Mouse (Mus musculus) adrenal gland, adult 8-10 months (tissue): Measurements from ENCODE around the gene Acot7. TPM values are rescaled to one million over a fixed set of nuclear protein-coding genes. Genes with fewer than 3 reads are reported as not detected.

ENCODE experiments used
- DNase-seq: peaks from one replicate; pipeline ENCODE4 v3.0.0; 2022
- total RNA-seq, 4 experiments: library from RNA; stranded (reverse); gene quantifications; 2 replicates each; pipeline ENCODE4 v1.2.4; 2022

Acot7 gene
- total RNA-seq, 4 experiments from 2014 or later: 49.5 to 53.2 (median 51.8) TPM

DNA sequence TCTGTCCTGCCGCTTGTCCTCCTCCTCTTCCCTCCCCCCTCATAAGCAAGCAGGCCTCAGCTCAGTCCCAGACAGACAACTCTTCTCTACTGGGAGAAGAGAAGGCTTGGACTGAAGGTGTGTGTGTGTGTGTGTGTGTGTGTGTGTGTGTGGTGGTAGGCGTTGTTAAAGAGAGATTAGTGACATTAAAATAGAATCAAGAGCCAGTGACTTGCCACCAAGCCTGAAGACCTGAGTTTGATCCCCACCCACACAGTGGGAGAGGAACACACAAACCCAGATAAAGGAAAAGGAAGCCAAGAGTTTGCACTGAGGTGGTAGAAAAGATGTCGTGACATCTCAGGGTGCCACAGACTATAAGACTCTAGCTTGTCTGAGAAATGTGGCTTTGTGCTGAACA is 69.3 kb downstream of the Acot7 start:
- no peak for DNase-seq

DNA sequence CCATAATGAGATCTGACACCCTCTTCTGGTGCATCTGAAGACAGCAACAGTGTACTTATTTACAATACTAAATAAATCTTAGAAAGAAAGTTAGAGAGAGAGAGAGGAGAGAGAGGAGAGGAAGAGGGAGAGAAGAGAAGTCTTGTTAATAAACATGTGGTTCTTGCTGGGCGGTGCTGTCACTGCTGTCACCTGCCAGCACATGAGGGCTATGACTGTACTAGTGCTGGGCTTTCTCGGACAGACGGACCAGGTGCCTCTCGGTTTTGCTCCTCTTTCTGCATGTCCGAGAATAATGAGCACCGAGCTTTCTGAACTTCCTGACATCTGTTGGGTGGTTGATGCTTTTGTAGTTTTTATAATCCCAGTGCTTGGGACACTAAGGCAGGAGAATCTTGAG is 72.7 kb downstream of the Acot7 start:
- DNase-seq: no peak

DNA sequence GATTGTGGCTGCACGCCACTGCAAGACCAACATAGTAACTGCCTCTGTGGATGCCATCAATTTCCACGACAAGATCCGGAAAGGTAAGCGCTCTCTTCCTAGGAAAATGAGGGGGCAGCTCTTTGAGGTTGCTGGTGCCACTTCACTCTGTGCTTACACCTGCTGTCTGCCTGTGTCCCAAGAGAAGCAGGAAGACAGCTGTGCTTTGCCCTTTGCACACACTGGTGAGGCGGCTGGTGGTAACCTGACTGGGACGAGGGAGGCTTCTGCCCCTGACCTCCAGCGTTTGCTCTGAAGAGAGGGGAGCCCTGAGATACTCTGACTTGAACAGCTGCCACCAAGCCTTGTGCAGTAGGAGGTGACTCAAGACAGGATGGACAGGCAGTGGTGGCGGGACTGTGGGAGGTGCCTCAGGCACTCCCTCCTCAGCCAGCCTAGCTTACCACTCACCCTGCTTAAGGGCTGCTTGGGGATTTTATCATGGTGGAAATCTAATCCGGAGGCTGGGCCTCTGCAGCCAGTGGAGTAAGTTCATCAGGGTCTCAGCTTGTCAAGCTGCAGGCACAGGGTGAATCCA is 75.3 kb downstream of the Acot7 start:
- no peak for DNase-seq

DNA sequence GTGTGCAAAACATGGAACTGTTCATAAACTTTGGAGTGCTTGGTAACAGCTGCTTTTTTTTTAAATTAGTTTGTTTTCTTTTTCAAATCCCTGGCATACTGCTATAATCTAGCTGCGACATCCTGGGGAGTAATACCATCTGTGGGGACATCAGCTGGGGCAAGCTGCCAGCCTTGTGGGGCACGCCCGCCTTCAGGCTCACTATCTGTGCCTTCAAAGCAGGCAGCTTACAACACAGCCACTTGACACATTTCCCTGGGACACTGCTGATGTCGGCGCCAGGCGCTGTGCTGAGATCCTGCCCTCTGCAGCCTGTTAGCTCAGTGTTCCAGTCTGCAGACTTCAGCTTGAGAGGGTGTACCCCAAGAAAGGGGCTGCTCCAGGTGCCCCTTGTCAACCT is 79.1 kb downstream of the Acot7 start:
- DNase-seq: no peak

DNA sequence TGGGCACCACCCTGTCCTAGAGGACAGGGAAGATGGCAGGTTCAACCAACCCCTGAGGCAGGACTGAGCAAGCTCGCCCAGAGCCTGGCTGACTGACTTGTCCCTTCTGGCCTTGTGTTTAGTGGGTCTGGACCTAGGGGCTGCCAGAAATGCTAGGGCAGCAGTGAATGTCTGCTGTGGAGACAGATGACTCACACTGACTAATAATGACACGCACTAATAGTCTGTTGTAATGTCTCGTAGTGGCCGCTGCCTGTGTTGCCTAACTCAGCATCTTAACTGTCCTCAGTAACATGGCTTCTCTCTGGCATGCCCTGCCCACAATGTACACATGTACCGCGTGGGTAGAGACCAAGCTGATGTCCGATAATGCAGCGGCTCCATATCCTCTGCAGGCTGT is 82.5 kb downstream of the Acot7 start:
- DNase-seq: peak; percentile 53

DNA sequence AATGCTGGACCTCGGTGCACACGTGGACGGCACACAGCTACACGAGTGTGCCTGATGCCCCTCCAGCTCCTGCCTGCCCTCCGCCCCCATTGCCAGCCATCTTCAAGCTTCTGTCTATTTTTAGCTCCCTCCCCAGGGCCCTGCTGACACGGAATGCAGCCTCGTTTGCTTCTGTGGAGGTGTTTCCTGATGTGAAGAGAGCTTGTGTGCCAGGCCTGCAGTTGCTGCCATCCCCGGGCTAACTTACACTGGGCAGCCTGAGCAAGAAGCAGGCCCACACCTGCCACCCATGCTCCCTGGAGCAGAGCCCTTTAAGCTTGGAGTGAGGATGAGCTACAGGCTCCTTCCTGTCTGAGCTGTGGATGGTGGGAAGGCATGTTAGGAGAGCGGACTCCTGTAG is 84.3 kb downstream of the Acot7 start:
- DNase-seq: no peak

DNA sequence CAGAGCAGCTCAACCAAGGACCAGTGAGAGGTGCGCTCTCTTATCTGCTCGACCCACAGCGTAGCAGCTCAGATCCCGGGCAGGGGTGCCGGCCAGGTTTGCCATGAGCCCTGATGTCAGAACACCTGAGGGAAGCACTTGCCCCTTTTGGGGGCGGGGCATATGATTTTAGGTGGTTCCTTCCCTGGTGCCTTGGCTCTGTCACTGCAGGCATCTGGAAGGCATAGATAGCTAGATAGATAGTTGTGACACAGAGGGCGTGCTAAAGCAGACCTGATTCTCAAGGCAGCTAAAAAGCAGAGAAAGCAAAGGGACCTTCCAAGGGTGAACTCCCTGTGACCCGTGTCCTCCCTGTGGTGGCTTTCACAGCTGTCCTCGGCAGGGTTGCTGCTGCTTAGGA is 85.2 kb downstream of the Acot7 start:
- DNase-seq: no peak

DNA sequence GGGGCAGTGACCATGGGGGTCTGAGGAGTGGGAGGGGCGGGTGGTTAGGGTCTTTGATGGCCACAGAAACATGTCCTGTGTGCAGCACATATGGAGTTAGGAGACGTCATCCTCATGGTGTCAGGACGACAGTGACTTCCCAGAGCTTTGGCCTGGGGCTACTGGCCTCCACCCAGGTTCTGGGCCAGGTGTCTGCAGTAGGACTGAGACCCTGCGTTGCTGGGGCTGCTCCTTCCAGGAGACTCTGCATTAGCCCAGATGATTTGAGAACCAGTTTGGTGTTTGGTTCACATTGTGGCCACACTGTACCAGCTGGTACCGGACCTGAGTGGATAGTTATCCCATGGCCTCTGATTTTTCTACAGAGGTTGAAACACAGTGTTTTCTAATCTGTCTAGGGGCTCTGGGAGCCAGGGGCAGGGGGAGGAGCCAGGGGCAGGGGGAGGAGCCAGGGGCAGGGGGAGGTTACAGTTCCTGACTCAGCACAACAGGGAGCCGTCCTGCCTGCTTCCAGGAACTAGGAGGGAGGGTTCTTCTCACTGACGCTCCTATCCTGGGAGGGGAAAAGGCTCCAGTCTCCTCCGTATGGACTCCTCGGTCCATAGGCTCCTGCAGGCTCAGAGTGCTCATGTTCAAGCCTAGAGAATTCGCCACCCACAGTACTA is 85.7 kb downstream of the Acot7 start:
- DNase-seq: no peak

DNA sequence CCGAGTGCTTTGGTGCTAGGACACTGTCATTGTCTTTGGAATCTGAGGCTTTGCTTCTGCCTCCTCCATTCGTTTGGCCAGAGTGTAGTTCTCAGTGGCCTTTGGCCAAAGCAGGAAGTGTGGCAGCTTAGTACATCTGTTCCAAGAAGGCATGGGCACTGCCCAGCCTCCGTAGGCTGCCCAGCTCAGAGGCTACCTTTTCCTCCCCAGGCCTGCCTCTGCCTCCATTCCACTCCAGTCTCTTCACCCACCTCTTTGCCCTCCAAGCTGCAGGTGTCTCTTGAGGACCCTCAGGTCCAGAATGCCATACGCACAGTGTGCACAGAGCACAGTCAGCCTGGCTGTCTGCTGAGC is 86.2 kb downstream of the Acot7 start:
- no peak for DNase-seq

DNA sequence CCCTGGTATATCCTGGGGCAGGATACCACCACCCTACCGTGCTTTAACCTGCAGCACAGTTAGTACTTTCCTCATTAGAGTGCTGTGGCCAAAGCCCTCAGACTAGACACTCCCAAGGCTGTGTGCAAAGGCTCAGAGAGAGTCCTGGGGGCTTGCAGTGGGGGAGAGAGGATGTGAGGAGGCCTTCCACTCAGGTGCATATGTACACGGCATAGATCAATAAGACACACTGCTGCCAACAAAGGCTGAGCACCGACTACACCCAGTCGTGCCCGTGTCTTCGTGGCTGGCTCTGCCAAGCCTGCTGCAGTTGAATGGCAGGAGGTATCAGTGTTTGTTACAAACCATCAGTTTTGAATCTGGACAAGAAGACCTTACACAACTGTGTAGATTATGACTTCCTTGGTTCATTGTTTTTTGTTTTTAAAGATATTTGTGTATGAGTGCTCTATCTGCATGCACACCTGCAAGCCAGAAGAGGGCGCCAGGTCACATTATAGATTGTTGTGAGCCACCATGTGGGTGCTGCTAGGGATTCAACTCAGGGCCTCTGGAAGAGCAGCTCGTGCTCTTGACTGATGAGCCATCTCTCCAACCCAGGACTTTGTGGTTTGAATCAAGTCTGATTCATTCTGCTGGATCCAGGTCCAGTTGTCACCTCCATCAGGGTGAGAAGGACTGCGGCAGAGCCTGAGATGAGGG is 87.1 kb downstream of the Acot7 start:
- DNase-seq: no peak

DNA sequence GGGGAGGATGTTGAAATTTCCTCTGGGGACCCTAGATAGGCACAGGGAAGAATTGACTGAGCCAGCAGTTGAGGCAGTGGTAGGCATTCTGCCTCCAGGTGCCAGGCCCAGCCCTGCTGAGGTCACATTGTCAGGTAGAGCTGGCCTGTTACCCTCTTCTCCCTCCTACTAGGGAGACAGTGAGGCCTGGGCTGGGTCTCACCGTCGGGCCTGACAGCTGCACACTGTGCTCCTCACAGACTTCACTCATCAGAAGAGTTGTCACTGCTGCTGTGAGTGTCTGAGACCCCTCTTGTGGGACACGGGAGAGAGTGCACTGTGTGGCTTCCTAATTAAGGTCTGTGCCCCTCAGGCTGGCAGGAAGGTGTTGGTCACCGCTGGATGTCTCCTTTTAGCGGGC is 87.9 kb downstream of the Acot7 start:
- DNase-seq: no peak

DNA sequence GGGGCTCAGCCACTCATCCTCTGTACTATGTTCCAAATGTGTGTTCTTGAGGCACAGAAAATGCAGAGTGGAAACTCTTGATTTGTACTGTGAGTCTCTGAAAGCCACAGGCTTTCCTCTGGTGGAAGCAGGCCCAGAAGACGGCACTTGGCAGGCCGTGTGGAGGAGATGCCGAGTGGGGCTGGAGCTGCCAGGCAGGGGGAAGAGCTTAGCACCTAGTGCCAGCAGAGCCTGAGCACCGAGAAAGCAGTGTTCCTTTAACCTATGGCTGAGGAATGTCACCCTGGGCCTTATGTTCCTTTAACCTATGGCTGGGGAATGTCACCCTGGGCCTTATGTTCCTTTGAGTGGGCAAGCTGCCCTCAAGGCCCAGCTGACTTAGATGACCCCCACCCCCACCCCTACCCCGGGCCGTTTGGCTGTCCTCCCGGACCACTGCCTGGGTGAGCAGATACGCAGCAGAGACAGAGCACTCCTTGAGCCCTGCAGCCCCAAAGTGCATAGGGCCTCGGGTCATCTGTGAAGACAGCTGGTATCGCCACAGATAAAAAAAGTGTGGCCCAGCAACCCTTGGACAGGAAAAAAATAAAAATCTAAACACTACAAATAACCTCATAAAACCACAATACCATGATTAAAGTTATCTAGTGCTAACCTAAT is 88.4 kb downstream of the Acot7 start:
- DNase-seq: no peak

DNA sequence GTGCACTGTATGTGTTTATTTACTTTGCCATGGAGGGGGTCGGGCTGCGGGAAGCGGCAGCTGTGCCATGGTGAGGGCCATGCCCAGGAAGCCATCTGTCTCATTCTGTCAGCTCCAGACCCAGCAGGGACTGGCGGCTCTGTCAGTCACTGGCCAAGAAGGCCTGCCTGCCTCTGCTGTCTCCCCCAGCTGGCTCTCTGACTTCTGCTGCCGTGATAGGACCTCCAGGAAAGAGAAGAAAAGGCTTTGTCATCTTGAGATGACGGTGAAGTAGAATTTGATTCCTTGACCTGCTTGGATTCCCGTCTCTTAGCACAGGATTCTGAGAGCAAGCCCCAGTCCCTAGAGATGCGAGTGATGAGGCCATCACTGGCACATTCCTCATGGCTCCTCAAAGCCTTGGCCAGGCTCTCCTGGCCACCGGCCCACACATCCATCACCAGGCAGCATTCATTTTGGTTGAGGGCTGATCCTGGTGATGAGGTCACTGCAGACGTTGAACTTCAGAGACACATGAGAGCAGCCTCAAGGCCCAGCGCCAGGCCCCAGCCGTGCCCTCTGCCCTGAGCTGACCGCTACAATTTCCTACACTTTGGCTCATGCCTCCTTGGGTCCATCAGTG is 89.9 kb downstream of the Acot7 start:
- peak; percentile 81 for DNase-seq

DNA sequence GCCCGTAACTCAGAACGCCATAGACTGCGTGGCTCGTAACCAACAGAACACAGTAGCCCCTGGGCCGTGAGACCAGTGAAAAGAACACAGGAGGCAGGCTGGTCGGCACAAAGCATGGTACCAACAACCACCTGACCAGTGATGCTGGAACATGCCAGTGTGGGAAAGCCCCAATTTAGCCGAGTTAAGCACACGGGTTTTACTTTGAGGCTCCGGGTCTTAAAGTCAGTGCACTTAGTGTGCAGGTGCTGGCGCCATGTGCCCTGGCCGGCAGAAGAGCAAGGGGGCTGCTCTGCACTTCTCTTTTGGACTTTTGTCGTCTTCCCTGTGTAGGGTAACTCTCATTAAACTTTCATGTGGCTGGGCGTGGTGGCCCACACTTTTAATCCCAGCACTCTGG is 92.0 kb downstream of the Acot7 start:
- DNase-seq: no peak

DNA sequence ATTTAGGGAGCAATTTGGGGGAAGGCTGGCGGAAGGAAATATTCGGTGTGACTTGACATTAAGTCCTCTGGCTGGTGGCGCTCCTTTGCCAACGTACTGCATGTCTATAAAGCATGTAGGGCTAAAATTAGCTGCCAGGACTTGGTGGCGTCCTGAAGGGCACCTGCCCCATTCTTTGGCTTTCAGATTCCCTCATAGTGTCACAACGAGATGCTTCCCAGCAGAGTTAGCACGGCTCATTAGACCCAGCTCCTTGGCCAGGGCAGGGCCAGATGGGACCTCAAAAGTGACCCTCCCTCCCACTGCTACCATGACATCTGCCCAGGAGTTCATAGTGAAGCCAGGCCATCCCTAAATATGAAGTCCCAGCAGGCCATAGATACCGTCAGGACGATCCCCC is 92.7 kb downstream of the Acot7 start:
- DNase-seq: no peak

DNA sequence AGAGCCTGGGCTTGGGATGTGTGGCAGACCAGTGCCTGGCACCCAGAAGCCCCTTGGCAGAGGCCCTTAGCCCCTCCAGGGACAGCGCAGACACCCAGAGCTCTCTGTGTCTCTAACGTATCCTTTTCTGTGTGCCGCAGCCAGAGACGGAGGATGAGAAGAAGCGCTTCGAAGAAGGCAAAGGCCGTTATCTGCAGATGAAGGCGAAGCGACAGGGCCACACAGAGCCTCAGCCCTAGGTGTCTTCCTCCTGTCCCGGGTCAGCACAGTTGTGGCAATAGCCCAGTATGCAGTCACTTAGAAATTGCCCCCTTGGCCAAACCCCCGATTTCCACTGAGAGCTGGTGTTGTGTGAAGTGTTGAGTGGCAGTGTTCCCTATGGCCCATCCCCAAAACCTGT is 93.4 kb downstream of the Acot7 start:
- DNase-seq: no peak

DNA sequence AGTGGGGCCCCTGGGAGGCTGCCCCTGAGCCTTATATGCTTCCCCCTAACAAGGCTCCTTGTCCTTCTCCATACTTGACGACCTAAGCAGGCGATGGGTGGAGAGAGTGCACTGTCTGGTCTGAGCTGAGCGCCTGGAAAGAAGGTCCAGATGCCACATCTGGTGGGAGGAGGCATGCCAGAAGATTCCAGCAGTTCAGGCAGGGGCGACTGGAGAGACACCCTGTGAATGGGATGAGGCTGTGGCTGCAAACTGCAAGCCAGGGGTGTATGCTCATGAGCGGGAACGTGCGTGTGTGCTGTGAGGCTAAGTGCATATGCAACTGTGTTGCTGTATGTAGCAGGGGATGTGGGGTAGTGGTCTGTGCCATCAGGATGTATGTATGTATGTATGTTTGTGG is 94.1 kb downstream of the Acot7 start:
- DNase-seq: no peak

DNA sequence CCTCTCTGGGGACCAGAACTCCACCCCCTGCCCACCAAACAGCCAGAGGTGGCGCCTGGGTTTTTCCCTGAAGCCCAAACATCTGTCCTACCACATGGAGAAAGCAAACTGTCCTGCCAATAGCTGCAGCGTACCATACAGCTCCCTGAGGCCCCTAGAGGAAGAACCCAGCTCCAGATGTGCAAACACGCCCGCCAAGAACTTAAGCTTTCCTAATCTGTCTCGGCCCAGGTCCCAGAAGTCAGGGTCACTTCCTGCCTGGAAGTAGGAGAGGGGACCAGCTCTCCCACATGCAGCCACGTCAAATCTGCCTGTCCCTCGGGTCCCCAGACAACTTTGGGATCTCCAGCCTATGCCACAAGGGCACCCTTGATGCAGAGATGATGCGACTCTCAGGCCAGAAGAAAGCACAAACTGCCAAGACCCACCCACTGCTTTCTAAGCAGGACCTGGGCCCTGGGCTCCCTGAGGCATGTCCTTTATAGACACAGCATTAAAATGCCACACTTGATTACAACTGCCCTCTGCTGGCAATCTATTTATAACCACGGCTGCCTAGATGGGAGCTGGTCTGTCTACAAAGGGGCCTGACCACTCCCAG is 94.6 kb downstream of the Acot7 start:
- no peak for DNase-seq

DNA sequence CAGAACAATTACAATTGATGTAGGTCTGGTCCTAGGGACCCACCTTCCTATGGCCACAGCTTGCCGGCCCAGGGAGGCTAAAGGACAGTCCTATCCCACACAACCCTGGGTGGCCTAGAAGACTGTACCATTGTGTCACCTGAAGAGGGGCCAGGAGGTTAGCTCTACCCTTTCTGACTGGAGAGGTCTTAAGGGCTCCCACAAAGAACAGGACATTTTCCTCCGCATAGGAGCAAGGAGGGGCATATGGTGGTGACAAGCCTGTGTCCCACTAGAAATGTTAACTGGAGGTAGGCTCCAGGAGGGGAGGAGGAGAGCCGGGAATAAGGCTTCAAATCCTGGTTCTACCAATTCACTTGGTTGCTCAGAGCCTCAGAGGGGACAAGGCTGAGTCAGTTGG is 95.3 kb downstream of the Acot7 start:
- no peak for DNase-seq

DNA sequence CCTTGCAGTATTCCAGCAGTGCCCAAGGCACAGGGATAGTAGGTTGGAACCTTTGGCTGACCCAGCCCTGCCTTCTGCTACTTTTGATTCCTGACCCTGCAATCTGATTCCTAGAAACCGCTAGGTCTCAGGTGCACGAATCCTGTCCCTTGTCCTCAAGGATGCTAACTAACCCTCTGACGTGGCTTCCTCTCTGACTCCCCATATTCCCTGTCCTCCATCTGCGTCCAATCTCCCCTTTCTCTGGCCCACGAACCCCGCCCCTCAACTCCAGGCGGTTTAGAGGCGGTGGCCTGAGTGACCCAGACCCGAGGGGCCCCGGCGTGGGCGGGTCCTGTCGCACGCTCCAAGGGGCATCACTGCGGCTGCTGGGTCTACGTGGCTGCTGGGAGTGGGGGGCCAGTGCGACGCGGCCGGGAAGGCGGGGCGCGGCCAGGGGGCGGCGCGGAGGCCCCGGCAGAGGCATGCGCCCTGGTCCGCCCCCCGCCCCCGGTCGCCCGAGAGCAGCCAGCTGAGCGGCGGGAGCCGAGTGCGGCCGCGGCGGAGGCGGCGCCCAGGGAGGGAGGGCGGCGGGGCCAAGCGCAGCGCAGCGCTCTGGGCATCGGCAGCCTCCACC is 95.8 kb downstream of the Acot7 start, which contains the start of gene Gpr153:
TSS of gene Gpr153 (plus strand) at position 612 of the 616 bp plus-strand sequence.
- no peak for DNase-seq

DNA sequence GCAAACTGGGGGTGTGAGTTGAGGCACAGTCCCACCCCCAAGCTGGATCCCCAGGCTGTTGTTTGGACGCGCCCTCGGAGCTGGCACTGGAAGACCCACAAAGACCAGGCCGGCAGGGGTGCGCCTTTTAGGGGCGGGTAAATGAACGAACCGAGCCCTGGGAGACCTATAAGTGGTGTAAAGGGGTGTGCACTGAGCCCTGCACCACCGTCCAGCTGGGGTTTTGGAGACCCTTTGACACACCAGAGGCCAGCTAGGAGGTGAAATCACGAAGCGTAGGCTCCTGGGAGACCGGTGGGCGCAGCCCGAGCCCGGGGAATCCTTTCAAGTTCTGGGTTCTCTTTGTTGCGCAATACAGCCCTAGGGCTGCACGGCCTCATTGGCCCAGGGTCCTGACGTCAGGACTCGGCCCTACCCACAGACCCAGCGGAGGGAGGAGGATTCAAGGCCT is 96.8 kb downstream of the Acot7 start:
- no peak for DNase-seq
